Mouse (Mus musculus) gastrocnemius, postnatal 10 days (tissue): Measurements from ENCODE around the gene 2610021A01Rik. TPM values are rescaled to one million over a fixed set of nuclear protein-coding genes. Genes with fewer than 3 reads are reported as not detected.
A peak's percentile ranks its signal among the peaks of the same experiment; 100 is the strongest.
"Not testable (repeated sequence)": the region's sequence is repeated elsewhere in the genome, so short reads cannot be mapped to it uniquely, and the experiment has no call there.

ENCODE experiments used
- DNase-seq: peaks from one replicate; pipeline ENCODE4 v3.0.0; 2021; ENCODE audit warnings: mixed read lengths
- long read RNA-seq, 2 experiments: library from polyadenylated mRNA; stranded (forward); transcript quantifications; one replicate each; pipeline ENCODE4 v2.0.0; 2021
- total RNA-seq, 2 experiments: library from RNA; stranded (reverse); gene quantifications; 2 replicates each; pipeline ENCODE4 v1.2.3; 2021

Gene 2610021A01Rik
- 10 to 100 TPM in 1 of 2 experiments, 1 to 10 TPM in 1; 8.6 to 10.9 TPM for total RNA-seq
- long read RNA-seq, experiment 1, full-length matches to known transcripts, result 4 of 6 reads
- long read RNA-seq, experiment 1, partial matches to known transcripts, result 0 of 6 reads
- long read RNA-seq, experiment 1, other reads (novel, unspliced or antisense), result 2 of 6 reads
- long read RNA-seq, experiment 2, full-length matches to known transcripts, result 1 of 2 reads
- long read RNA-seq, experiment 2, partial matches to known transcripts, result 0 of 2 reads
- long read RNA-seq, experiment 2, other reads (novel, unspliced or antisense), result 1 of 2 reads

DNA sequence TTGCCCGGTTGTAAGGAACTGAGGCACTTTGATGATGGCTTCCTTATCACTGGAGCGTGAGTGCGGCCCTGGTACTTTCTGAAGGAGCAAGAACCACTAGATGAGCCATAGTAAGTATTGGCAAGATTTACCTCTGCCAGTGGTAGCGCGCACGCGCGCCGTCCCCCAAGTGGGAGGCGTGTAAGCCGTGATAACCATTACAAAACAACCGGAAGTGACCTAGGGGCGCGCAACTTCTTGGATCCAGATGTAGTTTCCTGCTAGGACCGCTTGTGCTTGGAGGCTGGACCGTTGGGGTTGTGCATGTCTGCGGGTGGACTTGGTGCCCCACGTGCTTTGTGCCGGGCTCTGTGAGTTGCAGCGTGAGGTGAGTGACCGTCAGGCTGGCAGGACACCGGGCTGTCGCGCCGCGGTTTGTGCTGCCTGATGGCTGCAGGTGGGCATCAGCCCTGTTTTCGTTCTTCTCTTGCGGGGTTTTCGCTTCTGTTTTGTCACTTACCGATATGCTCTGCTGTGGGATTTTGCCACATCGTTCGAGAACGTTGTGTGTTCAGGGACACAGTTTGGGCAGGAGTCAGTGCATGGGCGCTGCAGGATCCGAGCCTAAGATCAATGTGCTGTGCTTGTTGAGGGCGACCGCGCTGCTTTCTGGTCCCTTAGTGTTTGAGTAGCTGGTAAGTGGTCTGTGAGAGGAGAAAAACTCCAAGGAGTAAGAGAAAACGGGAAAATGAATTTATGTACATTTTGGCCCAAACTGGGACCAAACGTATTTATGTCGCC lies at the start of gene 2610021A01Rik:
Gene 2610021A01Rik (plus strand): TSS at position 197 of the 780 bp plus-strand sequence.
- DNase-seq, result peak; percentile 80

DNA sequence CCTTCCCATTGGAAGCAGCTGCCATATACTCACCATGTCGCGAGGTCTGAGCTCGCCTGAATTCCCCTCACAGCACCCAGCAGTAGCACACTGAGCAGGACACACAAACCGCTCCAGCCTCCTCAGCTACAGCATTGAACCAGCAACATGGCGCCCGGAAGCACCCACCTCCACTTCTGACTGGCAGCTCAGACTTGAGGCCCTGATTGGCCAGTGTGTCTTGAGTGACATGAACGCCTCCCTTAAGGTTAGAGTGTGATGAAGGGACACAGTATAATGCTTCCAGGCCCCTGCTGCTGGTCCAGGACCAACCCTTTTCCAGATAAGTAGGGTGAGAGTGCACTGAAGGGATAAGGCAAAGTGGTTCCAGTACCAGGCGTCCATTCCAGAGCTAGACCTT lies 38.3 kb upstream of the 2610021A01Rik start:
- DNase-seq, result no peak

DNA sequence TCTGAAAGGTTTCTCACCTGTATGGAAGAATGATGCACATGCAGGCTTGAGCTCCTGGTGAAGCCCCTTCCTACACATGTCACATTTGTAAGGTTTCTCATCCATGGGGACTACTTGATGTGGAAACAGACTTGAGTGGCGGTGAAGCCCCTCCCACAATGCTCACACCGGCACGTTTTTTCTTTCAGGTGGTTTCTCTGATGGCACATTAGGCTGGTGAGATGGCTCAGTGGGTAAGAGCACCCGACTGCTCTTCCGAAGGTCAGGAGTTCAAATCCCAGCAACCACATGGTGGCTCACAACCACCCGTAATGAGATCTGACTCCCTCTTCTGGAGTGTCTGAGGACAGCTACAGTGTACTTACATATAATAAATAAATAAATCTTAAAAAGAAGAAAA lies 25.5 kb upstream of the 2610021A01Rik start, which contains the start of gene Gm6871:
Gene Gm6871 (minus strand): TSS at position 101 of the 400 bp plus-strand sequence.
- not testable (repeated sequence) for DNase-seq

DNA sequence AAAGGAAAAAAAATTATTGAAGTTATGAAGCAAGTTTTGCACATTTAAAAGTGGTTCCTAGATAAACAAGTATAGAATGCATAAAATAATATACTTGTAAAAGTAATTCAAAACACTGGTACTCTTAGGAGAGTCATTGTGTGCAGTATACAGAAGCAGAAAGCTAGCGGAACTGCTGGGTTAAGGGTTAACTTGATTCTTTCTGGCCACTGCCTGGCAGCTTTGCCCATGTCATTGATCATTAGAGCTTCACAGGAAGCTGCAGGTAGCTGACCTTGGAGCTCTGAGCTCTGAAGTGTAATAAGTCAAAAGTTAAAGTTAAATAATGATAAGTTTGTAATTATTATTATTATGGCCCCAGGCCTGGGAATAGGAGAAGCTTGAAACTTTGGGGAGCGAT lies 21.1 kb upstream of the 2610021A01Rik start:
- no peak for DNase-seq

DNA sequence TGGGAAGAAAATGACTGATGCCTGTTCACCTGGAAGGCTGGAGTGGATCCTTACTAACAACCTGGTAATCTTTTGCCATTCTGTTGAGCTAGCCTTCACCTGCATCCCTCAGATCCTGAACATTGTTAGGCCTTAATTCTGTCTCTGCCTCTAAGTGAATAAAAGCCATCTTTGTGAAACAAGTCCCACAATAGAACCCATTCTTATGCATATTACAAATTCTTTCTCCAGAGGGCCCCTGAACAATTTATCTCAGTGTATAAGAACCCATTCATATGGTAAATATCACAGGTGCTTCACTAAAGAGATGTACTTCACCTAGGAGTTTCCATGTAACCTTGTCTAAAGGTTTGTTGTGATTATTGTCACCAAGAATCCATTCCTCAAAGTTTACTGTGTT lies 17.0 kb upstream of the 2610021A01Rik start:
- no peak for DNase-seq

DNA sequence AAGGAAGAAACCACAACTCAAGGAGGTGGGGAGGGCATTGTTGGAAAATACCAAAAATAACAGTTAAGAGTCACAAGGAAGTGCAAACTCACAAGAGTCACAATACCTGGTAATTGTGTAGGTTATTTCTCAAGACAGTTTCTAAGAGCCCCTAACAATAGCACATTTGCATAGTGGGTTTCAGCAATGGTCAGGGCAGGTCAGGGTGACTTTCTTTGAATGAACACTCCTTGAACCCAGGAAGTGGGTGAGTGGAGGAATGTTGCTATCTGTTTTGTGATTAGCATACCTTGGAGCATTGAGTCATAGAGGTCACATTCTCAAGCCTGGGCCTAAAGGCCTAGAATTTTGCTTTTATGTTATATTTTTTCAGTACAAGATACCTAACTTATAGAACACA lies 11.2 kb upstream of the 2610021A01Rik start:
- DNase-seq, result not testable (repeated sequence)

DNA sequence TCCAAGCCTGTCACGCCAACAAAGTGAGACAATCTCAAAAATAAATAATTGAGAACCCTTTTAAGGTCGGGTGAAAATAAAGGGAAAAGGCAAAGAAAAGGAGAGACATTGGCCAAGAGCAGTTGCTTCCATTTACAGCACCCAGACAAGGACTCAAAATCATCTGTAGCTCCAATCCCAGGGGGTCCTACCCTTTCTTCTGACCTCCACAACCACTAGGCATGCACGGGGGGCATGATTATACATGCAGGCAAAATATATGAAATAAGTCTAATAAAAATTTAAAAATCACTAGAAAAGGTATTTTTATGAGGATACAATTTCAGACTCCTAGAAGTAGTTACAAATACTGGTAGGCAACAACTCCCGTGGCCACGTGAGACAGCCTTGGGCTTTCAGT lies 415 bp upstream of the 2610021A01Rik start:
- no peak for DNase-seq

DNA sequence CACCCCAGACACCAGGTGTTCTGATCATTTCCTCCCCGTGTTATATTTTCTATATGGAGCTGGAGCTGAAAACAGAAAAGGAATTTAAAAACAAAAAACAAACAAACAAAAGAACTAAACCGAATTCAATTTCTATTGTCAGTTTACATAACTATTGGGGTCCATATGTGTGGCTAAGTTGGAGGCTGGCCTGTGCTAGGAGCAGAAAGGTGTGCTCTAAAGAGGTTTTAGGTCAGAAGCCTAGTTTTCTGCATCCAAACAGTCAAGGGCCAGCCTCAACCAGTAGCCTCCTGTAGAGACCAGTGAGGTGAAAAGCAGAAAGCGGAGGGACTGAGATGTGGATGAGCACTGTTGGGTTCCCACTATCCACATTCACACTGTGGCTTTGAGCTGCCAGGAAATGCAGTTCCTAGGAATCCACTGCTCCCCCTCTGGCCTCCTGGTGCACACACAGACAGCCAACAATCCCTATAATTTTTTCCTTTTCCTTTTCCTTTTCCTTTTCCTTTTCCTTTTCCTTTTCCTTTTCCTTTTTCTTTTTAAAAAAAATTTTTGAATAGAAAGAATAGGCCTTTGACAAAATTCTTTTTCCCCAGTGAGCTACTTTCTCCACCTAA lies 1.0 kb downstream of the 2610021A01Rik start:
- DNase-seq, result no peak

DNA sequence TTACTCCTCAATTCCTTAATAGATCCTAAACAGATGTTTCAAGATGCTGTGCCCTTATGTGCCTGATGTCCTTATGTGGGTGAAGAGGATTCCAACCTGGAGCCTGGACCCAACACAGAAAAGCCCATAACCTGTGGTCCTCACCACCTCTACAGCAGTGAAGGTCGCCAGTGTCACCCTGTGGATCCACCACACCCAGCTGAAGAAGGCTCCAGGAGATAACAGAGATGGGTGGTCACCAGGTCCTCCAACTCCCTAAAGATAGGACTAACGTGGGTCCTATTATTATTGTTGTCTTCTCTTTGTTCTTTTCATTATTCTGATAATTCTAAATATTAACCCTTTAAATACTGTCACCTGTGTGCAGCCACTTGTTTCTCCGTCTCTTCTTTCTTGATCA lies 12.6 kb downstream of the 2610021A01Rik start:
- DNase-seq, result no peak

DNA sequence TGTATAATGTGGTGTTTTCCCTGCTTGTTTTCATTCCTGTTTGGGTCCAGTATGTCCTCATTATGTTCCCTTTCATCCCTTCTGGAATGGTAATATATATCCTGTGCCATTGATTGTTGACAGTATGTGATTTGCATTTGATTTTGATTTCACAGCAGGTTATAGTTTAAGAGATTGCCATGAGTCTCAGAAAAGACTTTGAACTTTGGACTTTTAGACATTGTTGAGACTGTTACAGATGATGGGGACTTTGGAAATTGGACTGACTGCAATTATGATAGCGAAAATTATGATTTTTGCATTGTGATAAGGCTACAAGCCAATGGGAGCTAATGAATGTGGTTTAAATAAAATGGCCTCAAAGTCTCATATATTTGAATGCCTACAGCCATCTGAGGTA lies 17.2 kb downstream of the 2610021A01Rik start:
- DNase-seq, result not testable (repeated sequence)

DNA sequence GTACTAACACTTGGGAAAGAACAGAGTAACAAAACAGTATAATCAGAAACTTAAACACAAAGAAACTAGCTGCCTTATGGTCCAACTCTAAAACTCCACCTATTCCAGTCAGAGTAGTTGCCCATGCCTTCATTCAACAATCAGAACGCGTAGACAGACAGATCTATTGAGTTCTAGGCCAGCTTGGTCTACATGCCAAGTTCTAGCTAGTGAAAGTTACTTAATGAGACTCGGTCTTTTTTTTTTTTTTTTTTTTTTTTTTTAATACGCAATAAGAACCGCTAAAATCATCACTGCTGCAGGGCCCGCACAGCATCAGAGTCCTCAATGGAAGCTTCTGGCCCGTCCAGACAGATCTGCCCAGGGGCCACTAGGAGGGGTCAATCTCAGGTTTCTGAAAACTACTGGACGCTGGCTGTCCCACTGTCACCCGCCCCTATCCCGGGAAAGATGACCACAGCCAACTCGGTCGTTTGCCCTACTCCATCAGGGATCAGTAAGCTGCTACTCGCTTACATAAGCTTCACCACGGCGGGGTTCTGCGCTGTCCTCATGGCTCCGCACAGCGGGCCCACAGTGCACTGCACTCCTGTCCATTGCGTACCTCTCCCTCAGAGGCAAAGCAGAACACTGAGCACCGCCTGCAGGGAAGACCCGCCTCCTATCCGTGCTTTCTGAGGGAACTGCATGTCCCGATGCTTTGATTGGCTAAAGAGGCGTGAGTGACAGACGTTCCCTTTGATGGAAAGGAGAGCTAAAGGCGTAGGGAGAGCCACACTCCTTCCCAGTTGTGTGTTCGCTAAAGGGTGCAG lies 33.6 kb downstream of the 2610021A01Rik start, which contains the start of gene Zfp788:
Gene Zfp788 (plus strand): TSS at position 795 of the 812 bp plus-strand sequence.
- peak; percentile 79 for DNase-seq

DNA sequence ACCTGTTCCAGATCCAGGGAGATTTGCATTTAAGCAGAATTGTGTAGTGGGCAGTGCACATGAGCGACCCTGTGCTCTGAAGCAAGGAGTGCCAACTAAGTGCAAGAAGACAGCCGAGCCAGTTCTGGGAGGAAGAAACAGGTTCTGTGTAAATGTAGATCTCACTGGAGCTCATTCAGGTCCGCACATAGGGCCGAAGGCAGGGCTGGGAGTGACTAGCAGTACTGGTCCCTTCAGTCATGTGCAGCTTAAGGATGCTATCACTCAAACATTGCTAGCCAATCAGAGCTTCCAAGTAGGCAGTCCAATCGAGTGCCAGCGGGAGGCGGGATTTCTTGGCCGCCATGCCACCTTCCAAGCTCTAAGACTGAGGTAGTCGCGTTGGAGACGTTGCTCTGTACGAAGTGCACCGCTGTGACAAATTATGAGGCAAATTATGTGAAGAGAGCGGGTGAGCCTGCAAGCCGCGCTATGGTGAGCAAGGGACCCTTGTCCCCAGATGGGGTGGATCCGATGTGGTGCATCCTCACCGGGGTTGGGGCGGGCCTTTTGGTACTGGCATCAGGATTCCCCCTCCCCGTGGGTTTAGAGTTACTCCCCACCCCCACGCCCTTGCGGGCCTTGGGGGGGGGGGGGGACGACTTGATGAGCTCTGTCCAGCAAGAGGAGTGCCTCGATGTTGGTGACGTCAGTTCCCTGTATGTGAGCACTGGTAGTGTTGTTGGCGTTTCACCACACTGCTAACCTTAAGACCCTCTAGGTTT lies 34.4 kb downstream of the 2610021A01Rik start:
- DNase-seq, result peak; percentile 83

DNA sequence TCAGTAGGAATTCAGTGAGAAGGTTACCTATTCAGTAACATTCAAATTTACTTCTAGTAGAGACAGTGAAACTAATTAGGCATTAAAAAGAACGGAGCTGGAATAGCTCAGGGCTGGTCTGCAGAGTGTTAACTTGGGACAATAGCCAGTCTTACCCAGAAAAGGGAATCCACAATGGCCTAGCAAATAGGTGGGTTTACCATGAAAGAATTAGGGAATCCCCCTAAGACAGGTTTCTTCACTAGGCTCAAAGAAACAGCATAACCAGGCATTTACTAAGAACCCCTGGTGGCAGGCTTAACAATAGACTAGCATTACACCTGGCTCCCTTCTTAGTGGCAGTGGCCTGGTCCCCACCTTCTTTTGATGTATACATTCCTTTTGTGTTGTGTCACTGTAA lies 75.3 kb downstream of the 2610021A01Rik start:
- DNase-seq, result not testable (repeated sequence)

Other genes with a start within 250 kb of the 2610021A01Rik start
- gene AI987944, start 205.9 kb upstream of the 2610021A01Rik start, total RNA-seq, result 1 to 10 TPM; 8.2 to 9.9 TPM
- gene Vmn2r57, start 150.5 kb upstream of the 2610021A01Rik start, total RNA-seq, result under 1 TPM; 0.09 to 0.16 TPM
- under 1 TPM in 1 of 2 experiments, not detected in 1; 0.18 TPM for gene Gm20449, start 99.8 kb upstream of the 2610021A01Rik start, total RNA-seq
- gene AW146154, start 99.3 kb upstream of the 2610021A01Rik start, total RNA-seq, result 1 to 10 TPM; 5.5 to 7.1 TPM
- not detected for gene Gm6871, start 25.6 kb upstream of the 2610021A01Rik start, total RNA-seq
- gene Zfp788, start 34.0 kb downstream of the 2610021A01Rik start, total RNA-seq, result 1 to 10 TPM; 7.4 to 8.6 TPM